Mouse (Mus musculus): ENCODE measurements around the gene Arcn1. TPM values are rescaled to one million over a fixed set of nuclear protein-coding genes. Genes with fewer than 3 reads are reported as not detected.

Gene Arcn1
- polyA plus RNA-seq, 1 experiment from 2014 or later: 92.3 TPM

GRCm38 (mm10) chr9:44804678-44805077 lies 37.0 kb upstream of the Arcn1 start:
- peaks cover 30% of the 10 kb centered on the region; the same call in 1 of the 2 replicates for H3K36me3 ChIP-seq (ENCODE audit: insufficient read depth, low read length)
- H3K27ac ChIP-seq (ENCODE audit: low read length): no peak overlapping the region
- WGBS: 90% methylated on average over 10 of the region's 10 CpGs

GRCm38 (mm10) chr9:44802808-44803450 lies 35.3 kb upstream of the Arcn1 start, which contains the start of gene Ttc36:
Ttc36 (minus strand) TSS chr9:44803072.
- H3K9me3 ChIP-seq (ENCODE audit: low read length): no peaks in the 10 kb centered on the region
- peak; percentile 63 for TF ChIP-seq EP300 (IDR thresholded peaks at IDR 0.05)
- no peak for TF ChIP-seq CTCF (IDR thresholded peaks at IDR 0.05)
- ATAC-seq: peak; percentile 75
- no peak within 1 kb of the TSS for H3K4me3 ChIP-seq (ENCODE audit: low read depth, low read length)
- H3K27me3 ChIP-seq (replicated peaks; ENCODE audit: insufficient read depth, low read length): no peaks in the 10 kb centered on the region
- WGBS: 40% methylated on average over 4 of the region's 4 CpGs
- no peak within 1 kb of the TSS; the same call in 1 of the 2 replicates for H3K4me2 ChIP-seq (replicated peaks; ENCODE audit: low read depth, low read length)
- H3K9ac ChIP-seq (replicated peaks; ENCODE audit: low read depth): no peak within 1 kb of the TSS
- H3K36me3 ChIP-seq (ENCODE audit: insufficient read depth, low read length): peaks cover 13% of the 10 kb centered on the region; the same call in 1 of the 2 replicates
- H3K4me1 ChIP-seq (ENCODE audit: insufficient read depth, low read depth, low read length): peaks cover 4% of the 10 kb centered on the region; the same call in 1 of the 2 replicates
- H3K27ac ChIP-seq (ENCODE audit: low read length): peak within 1 kb of the TSS; percentile 51; the same call in 1 of the 2 replicates
- DNase-seq (ENCODE audit: low spot score): peak; percentile 83

More at GRCm38 (mm10) chr9:44804678-44805077, 37.0 kb upstream of the Arcn1 start:
- Histone ChIP-seq H3K4me1 (ENCODE audit: insufficient read depth, low read depth, low read length) (no peaks in the 10 kb centered on the region), H3K27me3 (replicated peaks; ENCODE audit: insufficient read depth, low read length) (no peaks in the 10 kb centered on the region), H3K9ac (replicated peaks; ENCODE audit: low read depth) (no peak overlapping the region), H3K4me2 (replicated peaks; ENCODE audit: low read depth, low read length) (no peak overlapping the region), H3K4me3 (ENCODE audit: low read depth, low read length) (no peak overlapping the region), H3K9me3 (ENCODE audit: low read length) (no peaks in the 10 kb centered on the region)
- DNase-seq (ENCODE audit: low spot score) (no peak), ATAC-seq (no peak)
- TF ChIP-seq EP300 (IDR thresholded peaks at IDR 0.05): no peak
- no peak for TF ChIP-seq CTCF (IDR thresholded peaks at IDR 0.05)

GRCm38 (mm10) chr9:44801669-44802068 lies 34.0 kb upstream of the Arcn1 start:
- no peak for DNase-seq (ENCODE audit: low spot score)
- Histone ChIP-seq H3K4me2 (replicated peaks; ENCODE audit: low read depth, low read length) (no peak overlapping the region), H3K4me3 (ENCODE audit: low read depth, low read length) (no peak overlapping the region), H3K27me3 (replicated peaks; ENCODE audit: insufficient read depth, low read length) (no peaks in the 10 kb centered on the region), H3K4me1 (ENCODE audit: insufficient read depth, low read depth, low read length) (peaks cover 4% of the 10 kb centered on the region; the same call in 1 of the 2 replicates), H3K9me3 (ENCODE audit: low read length) (no peaks in the 10 kb centered on the region), H3K9ac (replicated peaks; ENCODE audit: low read depth) (no peak overlapping the region), H3K27ac (ENCODE audit: low read length) (no peak overlapping the region), H3K36me3 (ENCODE audit: insufficient read depth, low read length) (0 out of 2 replicates have a peak, but pooled peaks cover 7% of the 10 kb centered on the region)
- WGBS: 62% methylated on average over 6 of the region's 6 CpGs
- no peak for ATAC-seq
- no peak for TF ChIP-seq EP300 (IDR thresholded peaks at IDR 0.05)
- no peak for TF ChIP-seq CTCF (IDR thresholded peaks at IDR 0.05)

- H3K9me3 ChIP-seq (ENCODE audit: low read length): no peaks in the 10 kb centered on the region
- H3K27me3 ChIP-seq (replicated peaks; ENCODE audit: insufficient read depth, low read length): no peaks in the 10 kb centered on the region
- whole genome bisulfite sequencing: 38% methylated on average over 9 of the region's 9 CpGs
- no peak overlapping the region for H3K9ac ChIP-seq (replicated peaks; ENCODE audit: low read depth)
- H3K36me3 ChIP-seq (ENCODE audit: insufficient read depth, low read length): 0 out of 2 replicates have a peak, but pooled peaks cover 4% of the 10 kb centered on the region
- DNase-seq (ENCODE audit: low spot score): no peak
- peak overlapping the region; percentile 51 for H3K4me3 ChIP-seq (ENCODE audit: low read depth, low read length)
- no peak overlapping the region for H3K27ac ChIP-seq (ENCODE audit: low read length)
- ATAC-seq: no peak
- TF ChIP-seq EP300 (IDR thresholded peaks at IDR 0.05) (no peak), CTCF (IDR thresholded peaks at IDR 0.05) (no peak)
- H3K4me2 ChIP-seq (replicated peaks; ENCODE audit: low read depth, low read length): peak overlapping the region; percentile 93
- peaks cover 4% of the 10 kb centered on the region; the same call in 1 of the 2 replicates for H3K4me1 ChIP-seq (ENCODE audit: insufficient read depth, low read depth, low read length)
Observed at GRCm38 (mm10) chr9:44799958-44800324, 32.3 kb upstream of the Arcn1 start.

- Histone ChIP-seq H3K9me3 (ENCODE audit: low read length) (no peaks in the 10 kb centered on the region), H3K27me3 (replicated peaks; ENCODE audit: insufficient read depth, low read length) (no peaks in the 10 kb centered on the region), H3K9ac (replicated peaks; ENCODE audit: low read depth) (peak within 1 kb of the TSS; percentile 29; the same call in 1 of the 2 replicates), H3K27ac (ENCODE audit: low read length) (peak within 1 kb of the TSS; percentile 51), H3K4me2 (replicated peaks; ENCODE audit: low read depth, low read length) (peak within 1 kb of the TSS; percentile 93), H3K4me3 (ENCODE audit: low read depth, low read length) (peak within 1 kb of the TSS; percentile 51), H3K4me1 (ENCODE audit: insufficient read depth, low read depth, low read length) (peaks cover 4% of the 10 kb centered on the region; the same call in 1 of the 2 replicates), H3K36me3 (ENCODE audit: insufficient read depth, low read length) (no peaks in the 10 kb centered on the region)
- ATAC-seq (peak; percentile 92), DNase-seq (ENCODE audit: low spot score) (peak; percentile 85)
- TF ChIP-seq EP300 (IDR thresholded peaks at IDR 0.05) (no peak), CTCF (IDR thresholded peaks at IDR 0.05) (no peak)
- WGBS: 2% methylated on average over 68 of the region's 75 CpGs
Observed at GRCm38 (mm10) chr9:44799102-44799957, 31.7 kb upstream of the Arcn1 start, which contains the start of gene Tmem25. Tmem25 (minus strand) TSS chr9:44799307.

- Histone ChIP-seq H3K36me3 (ENCODE audit: insufficient read depth, low read length) (no peaks in the 10 kb centered on the region), H3K27ac (ENCODE audit: low read length) (no peak overlapping the region), H3K4me1 (ENCODE audit: insufficient read depth, low read depth, low read length) (peaks cover 4% of the 10 kb centered on the region; the same call in 1 of the 2 replicates), H3K27me3 (replicated peaks; ENCODE audit: insufficient read depth, low read length) (no peaks in the 10 kb centered on the region), H3K9ac (replicated peaks; ENCODE audit: low read depth) (no peak overlapping the region), H3K4me2 (replicated peaks; ENCODE audit: low read depth, low read length) (0 out of 2 replicates have a peak overlapping the region, but pooled peaks have one; percentile 93), H3K9me3 (ENCODE audit: low read length) (no peaks in the 10 kb centered on the region), H3K4me3 (ENCODE audit: low read depth, low read length) (no peak overlapping the region)
- WGBS: 46% methylated on average over 7 of the region's 7 CpGs
- TF ChIP-seq EP300 (IDR thresholded peaks at IDR 0.05) (no peak), CTCF (IDR thresholded peaks at IDR 0.05) (no peak)
- ATAC-seq (no peak), DNase-seq (ENCODE audit: low spot score) (no peak)
Observed at GRCm38 (mm10) chr9:44798298-44798697, 30.7 kb upstream of the Arcn1 start.
